Mouse (Mus musculus): ENCODE measurements around the gene Uggt1. TPM values are rescaled to one million over a fixed set of nuclear protein-coding genes. Genes with fewer than 3 reads are reported as not detected.
A peak's percentile ranks its signal among the peaks of the same experiment; 100 is the strongest.

Uggt1 gene
- 56.8 and 57.2 TPM in 2 replicates for polyA plus RNA-seq (2015; fragmentation: Nextera tagmentation; extraction: Ambion mirVana)

- Histone ChIP-seq H3K4me2 (replicated peaks) (peak within 1 kb of the TSS; percentile 79), H3K4me3 (replicated peaks) (peak within 1 kb of the TSS; percentile 96), H3K27me3 (no peaks in the 10 kb centered on the region), H3K4me1 (peaks cover 19% of the 10 kb centered on the region), H3K9ac (peak within 1 kb of the TSS; percentile 76), H3K9me3 (replicated peaks) (no peaks in the 10 kb centered on the region), H3K36me3 (no peaks in the 10 kb centered on the region), H3K27ac (replicated peaks) (peak within 1 kb of the TSS; percentile 82)
- ATAC-seq (ENCODE audit: insufficient number of reproducible peaks, low FRiP score, low TSS enrichment, low read depth): peak; percentile 95
- WGBS: 2% methylated on average over 49 of the region's 49 CpGs
Observed at GRCm38 (mm10) chr1:36244058-36244827, at the start of gene Uggt1. Uggt1 (minus strand) TSS chr1:36244720.

DNA sequence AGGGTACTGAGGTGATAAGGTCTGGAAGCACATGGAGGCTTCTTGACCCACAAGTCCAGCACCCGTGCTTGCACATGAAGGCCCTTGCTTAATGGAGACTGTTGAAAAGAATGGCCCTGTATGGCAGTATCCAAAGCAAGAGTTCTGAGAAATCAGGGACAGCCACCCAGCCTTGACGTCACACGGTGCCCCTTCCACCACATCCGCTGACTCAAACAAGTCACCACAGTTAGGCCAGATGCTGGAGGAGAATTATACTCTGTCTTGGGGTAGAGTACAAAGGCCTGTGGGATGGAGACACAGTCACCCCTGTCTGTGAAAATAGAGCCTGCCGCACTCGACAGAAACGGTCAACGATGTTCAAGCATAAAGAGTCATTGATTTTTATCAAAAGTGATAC is 49.0 kb upstream of the Uggt1 start:
- Histone ChIP-seq H3K27ac (replicated peaks) (no peak overlapping the region), H3K9me3 (replicated peaks) (no peaks in the 10 kb centered on the region), H3K9ac (no peak overlapping the region), H3K4me2 (replicated peaks) (no peak overlapping the region), H3K36me3 (no peaks in the 10 kb centered on the region), H3K27me3 (peaks cover 21% of the 10 kb centered on the region), H3K4me3 (replicated peaks) (no peak overlapping the region), H3K4me1 (no peaks in the 10 kb centered on the region)
- ATAC-seq (ENCODE audit: insufficient number of reproducible peaks, low FRiP score, low TSS enrichment, low read depth): no peak
- WGBS: 91% methylated on average over 8 of the region's 8 CpGs

DNA sequence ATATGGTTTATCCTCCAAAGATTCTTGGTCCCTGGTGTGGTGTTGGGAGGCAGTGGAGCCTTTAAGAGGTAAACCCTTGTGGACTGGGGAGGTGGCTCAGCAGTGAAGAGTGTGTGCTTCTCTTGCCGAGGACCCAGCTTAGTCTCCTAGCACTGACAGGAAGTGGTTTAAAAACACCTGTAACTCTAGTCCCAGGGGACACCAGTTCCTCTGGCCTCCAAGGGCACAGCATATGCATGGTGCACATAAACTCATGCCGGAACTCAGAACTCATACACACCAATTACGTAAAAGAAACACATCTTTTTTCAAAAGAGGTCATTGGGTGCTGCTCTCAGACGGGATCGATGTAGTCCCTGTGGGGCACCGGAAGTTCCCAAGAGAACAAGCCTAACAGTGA is 37.3 kb upstream of the Uggt1 start:
- Histone ChIP-seq H3K9me3 (replicated peaks) (no peaks in the 10 kb centered on the region), H3K4me1 (no peaks in the 10 kb centered on the region), H3K27ac (replicated peaks) (no peak overlapping the region), H3K4me3 (replicated peaks) (no peak overlapping the region), H3K36me3 (no peaks in the 10 kb centered on the region), H3K27me3 (no peaks in the 10 kb centered on the region), H3K4me2 (replicated peaks) (no peak overlapping the region), H3K9ac (no peak overlapping the region)
- ATAC-seq (ENCODE audit: insufficient number of reproducible peaks, low FRiP score, low TSS enrichment, low read depth): no peak
- 84% methylated on average over 6 of the region's 6 CpGs for WGBS

- WGBS: 87% methylated on average over 3 of the region's 3 CpGs
- H3K9me3 ChIP-seq (replicated peaks): no peaks in the 10 kb centered on the region
- no peaks in the 10 kb centered on the region for H3K27me3 ChIP-seq
- H3K4me3 ChIP-seq (replicated peaks): no peak overlapping the region
- no peaks in the 10 kb centered on the region for H3K36me3 ChIP-seq
- no peak overlapping the region for H3K9ac ChIP-seq
- no peak overlapping the region for H3K4me2 ChIP-seq (replicated peaks)
- no peak overlapping the region for H3K27ac ChIP-seq (replicated peaks)
- ATAC-seq (ENCODE audit: insufficient number of reproducible peaks, low FRiP score, low TSS enrichment, low read depth): no peak
- no peaks in the 10 kb centered on the region for H3K4me1 ChIP-seq
Observed at GRCm38 (mm10) chr1:36280938-36281337, 36.4 kb upstream of the Uggt1 start.

DNA sequence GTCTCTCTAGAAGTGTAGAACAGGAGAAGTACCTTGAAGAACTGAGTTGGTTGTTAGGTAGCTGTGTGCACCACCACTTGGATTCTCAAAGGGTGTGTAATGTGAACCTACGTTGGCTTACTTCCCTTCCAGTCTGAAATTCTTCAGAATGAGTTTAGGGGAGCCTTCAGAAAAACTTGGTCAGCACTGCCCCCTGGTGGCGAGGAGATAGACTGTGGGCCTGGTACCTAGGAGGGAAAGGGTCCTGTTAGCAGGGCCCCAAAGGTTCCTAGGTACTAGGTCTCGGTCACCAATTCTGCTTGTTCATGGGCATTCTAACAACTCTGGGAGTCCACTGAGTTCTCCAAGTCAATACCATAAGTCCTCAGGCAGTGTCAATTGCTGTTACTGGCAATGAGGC is 34.7 kb upstream of the Uggt1 start:
- no peak overlapping the region for H3K9ac ChIP-seq
- no peaks in the 10 kb centered on the region for H3K9me3 ChIP-seq (replicated peaks)
- H3K4me1 ChIP-seq: no peaks in the 10 kb centered on the region
- no peaks in the 10 kb centered on the region for H3K27me3 ChIP-seq
- no peak for ATAC-seq (ENCODE audit: insufficient number of reproducible peaks, low FRiP score, low TSS enrichment, low read depth)
- H3K4me3 ChIP-seq (replicated peaks): no peak overlapping the region
- no peak overlapping the region for H3K4me2 ChIP-seq (replicated peaks)
- H3K36me3 ChIP-seq: no peaks in the 10 kb centered on the region
- no peak overlapping the region for H3K27ac ChIP-seq (replicated peaks)
- 19% methylated on average over 3 of the region's 3 CpGs for WGBS

- H3K9me3 ChIP-seq (replicated peaks): no peaks in the 10 kb centered on the region
- no peaks in the 10 kb centered on the region for H3K36me3 ChIP-seq
- no peak overlapping the region for H3K4me2 ChIP-seq (replicated peaks)
- H3K27me3 ChIP-seq: no peaks in the 10 kb centered on the region
- no peak overlapping the region for H3K9ac ChIP-seq
- ATAC-seq (ENCODE audit: insufficient number of reproducible peaks, low FRiP score, low TSS enrichment, low read depth): no peak
- H3K4me1 ChIP-seq: 0 out of 2 replicates have a peak, but pooled peaks cover 6% of the 10 kb centered on the region
- H3K27ac ChIP-seq (replicated peaks): no peak overlapping the region
- WGBS: 19% methylated on average over 7 of the region's 7 CpGs
- no peak overlapping the region for H3K4me3 ChIP-seq (replicated peaks)
Observed at GRCm38 (mm10) chr1:36277267-36278060, 32.9 kb upstream of the Uggt1 start.

- WGBS: 77% methylated on average over 13 of the region's 13 CpGs
- ATAC-seq (ENCODE audit: insufficient number of reproducible peaks, low FRiP score, low TSS enrichment, low read depth): no peak
- H3K27ac ChIP-seq (replicated peaks): no peak overlapping the region
Observed at GRCm38 (mm10) chr1:36275635-36276389, 31.3 kb upstream of the Uggt1 start.

GRCm38 (mm10) chr1:36274455-36274854 is 29.9 kb upstream of the Uggt1 start, which contains the start of gene Neurl3:
Neurl3 (minus strand) TSS chr1:36274679.
- 82% methylated on average over 5 of the region's 5 CpGs for WGBS

More at GRCm38 (mm10) chr1:36275635-36276389, 31.3 kb upstream of the Uggt1 start:
- Histone ChIP-seq H3K4me1 (0 out of 2 replicates have a peak, but pooled peaks cover 6% of the 10 kb centered on the region), H3K4me3 (replicated peaks) (no peak overlapping the region), H3K36me3 (no peaks in the 10 kb centered on the region), H3K27me3 (no peaks in the 10 kb centered on the region), H3K9ac (no peak overlapping the region), H3K9me3 (replicated peaks) (no peaks in the 10 kb centered on the region), H3K4me2 (replicated peaks) (no peak overlapping the region)

GRCm38 (mm10) chr1:36273288-36273687 is 28.8 kb upstream of the Uggt1 start:
- no peak overlapping the region for H3K4me3 ChIP-seq (replicated peaks)
- 21% methylated on average over 9 of the region's 9 CpGs for WGBS
- no peak; the same call in 1 of the 2 replicates for ATAC-seq (ENCODE audit: insufficient number of reproducible peaks, low FRiP score, low TSS enrichment, low read depth)
- H3K36me3 ChIP-seq: no peaks in the 10 kb centered on the region
- H3K27ac ChIP-seq (replicated peaks): no peak overlapping the region
- H3K9me3 ChIP-seq (replicated peaks): no peaks in the 10 kb centered on the region
- H3K9ac ChIP-seq: no peak overlapping the region
- H3K27me3 ChIP-seq: peaks cover 16% of the 10 kb centered on the region
- H3K4me1 ChIP-seq: peaks cover 13% of the 10 kb centered on the region; the same call in 1 of the 2 replicates
- H3K4me2 ChIP-seq (replicated peaks): no peak overlapping the region

More at GRCm38 (mm10) chr1:36274455-36274854, 29.9 kb upstream of the Uggt1 start, which contains the start of gene Neurl3:
- no peaks in the 10 kb centered on the region for H3K36me3 ChIP-seq
- no peak within 1 kb of the TSS for H3K27ac ChIP-seq (replicated peaks)
- peaks cover 10% of the 10 kb centered on the region for H3K27me3 ChIP-seq
- no peak for ATAC-seq (ENCODE audit: insufficient number of reproducible peaks, low FRiP score, low TSS enrichment, low read depth)
- H3K9ac ChIP-seq: no peak within 1 kb of the TSS
- H3K9me3 ChIP-seq (replicated peaks): no peaks in the 10 kb centered on the region
- peaks cover 8% of the 10 kb centered on the region; the same call in 1 of the 2 replicates for H3K4me1 ChIP-seq
- no peak within 1 kb of the TSS for H3K4me2 ChIP-seq (replicated peaks)
- no peak within 1 kb of the TSS for H3K4me3 ChIP-seq (replicated peaks)

- no peak overlapping the region for H3K4me2 ChIP-seq (replicated peaks)
- peaks cover 13% of the 10 kb centered on the region; the same call in 1 of the 2 replicates for H3K4me1 ChIP-seq
- H3K4me3 ChIP-seq (replicated peaks): no peak overlapping the region
- peaks cover 21% of the 10 kb centered on the region for H3K27me3 ChIP-seq
- no peak for ATAC-seq (ENCODE audit: insufficient number of reproducible peaks, low FRiP score, low TSS enrichment, low read depth)
- no peaks in the 10 kb centered on the region for H3K9me3 ChIP-seq (replicated peaks)
- H3K27ac ChIP-seq (replicated peaks): no peak overlapping the region
- no peak overlapping the region for H3K9ac ChIP-seq
- whole genome bisulfite sequencing: 54% methylated on average over 5 of the region's 5 CpGs
- H3K36me3 ChIP-seq: no peaks in the 10 kb centered on the region
Observed at GRCm38 (mm10) chr1:36272546-36272945, 28.0 kb upstream of the Uggt1 start.
